Mouse (Mus musculus): ENCODE measurements around the gene Ctnna3.
"Not testable (repeated sequence)": the region's sequence is repeated elsewhere in the genome, so short reads cannot be mapped to it uniquely, and the experiment has no call there.

GRCm38 (mm10) chr10:64418396-64418795, 988.5 kb downstream of the Ctnna3 start:
- not testable (repeated sequence) for TF ChIP-seq RAD21 (IDR thresholded peaks at IDR 0.05; ENCODE audit: low read depth, low read length); ELF1 (IDR thresholded peaks at IDR 0.05; ENCODE audit: low read depth, low read length); UBTF (IDR thresholded peaks at IDR 0.05; ENCODE audit: borderline replicate concordance, insufficient read depth, low read depth, low read length); CTCF (IDR thresholded peaks at IDR 0.05 in 2 of 3, conservative IDR thresholded peaks at IDR 0.05 in 1 of 3; ENCODE audit: control insufficient read depth in 1 of 3, insufficient read depth in 1 of 3, low read depth in 2 of 3, low read length in 3 of 3, poor library complexity in 1 of 3, severe bottlenecking in 1 of 3); EP300 (IDR thresholded peaks at IDR 0.05; ENCODE audit: low read depth in 1 of 2, low read length in 2 of 2)
